Mouse (Mus musculus) MEL (cell line): ENCODE measurements around the gene Gab2. TPM values are rescaled to one million over a fixed set of nuclear protein-coding genes. Genes with fewer than 3 reads are reported as not detected.

Experiments used
- DNase-seq: peaks from one replicate; pipeline ENCODE4 v3.0.0; 2011; ENCODE audit warnings: low read depth, low spot score
- H3K27ac ChIP-seq: 2 replicates; pipeline ENCODE4 v1.5.1; 2012; ENCODE audit warnings: low read depth, mild to moderate bottlenecking, control low read depth, low read length, moderate library complexity; ENCODE audit not compliant: control insufficient read depth
- H3K27me3 ChIP-seq, 2 experiments: fragments of 150-350 bp in 1 of 2; sonication (generic) in 1 of 2; 2 replicates each; pipeline ENCODE4 v1.6.1; 2012; ENCODE audit warnings: low read length in 2 of 2, mild to moderate bottlenecking in 2 of 2, improper control_type of control experiment in 1 of 2, moderate library complexity in 1 of 2; ENCODE audit not compliant: insufficient read depth in 2 of 2, control insufficient read depth in 1 of 2
- H3K36me3 ChIP-seq, 2 experiments: 2 replicates each; pipeline ENCODE4 v1.6.1; 2012 to 2014; ENCODE audit warnings: low read length in 2 of 2, improper control_type of control experiment in 1 of 2, inconsistent platforms in 1 of 2, mild to moderate bottlenecking in 1 of 2; ENCODE audit not compliant: insufficient read depth in 2 of 2, control insufficient read depth in 1 of 2
- H3K4me1 ChIP-seq, 2 experiments: fragments of 150-350 bp in 1 of 2; sonication (generic) in 1 of 2; 2 replicates each; pipeline ENCODE4 v1.6.1; 2012; ENCODE audit warnings: low read length in 2 of 2, improper control_type of control experiment in 1 of 2, mild to moderate bottlenecking in 1 of 2; ENCODE audit not compliant: insufficient read depth in 2 of 2, control insufficient read depth in 1 of 2
- H3K4me3 ChIP-seq, 2 experiments: fragments of 150-350 bp in 1 of 2; sonication (generic) in 1 of 2; 2 replicates each; pipeline ENCODE4 v1.5.1; 2012; ENCODE audit warnings: low read depth in 2 of 2, low read length in 2 of 2, mild to moderate bottlenecking in 2 of 2, moderate library complexity in 2 of 2, control low read depth in 1 of 2, improper control_type of control experiment in 1 of 2; ENCODE audit not compliant: control insufficient read depth in 1 of 2, insufficient read depth in 1 of 2
- H3K79me2 ChIP-seq: 2 replicates; pipeline ENCODE4 v1.6.1; 2012; ENCODE audit warnings: mild to moderate bottlenecking, low read length, moderate library complexity; ENCODE audit not compliant: control insufficient read depth, poor library complexity, insufficient read depth
- H3K9ac ChIP-seq: 2 replicates; pipeline ENCODE4 v1.6.1; 2012; ENCODE audit warnings: low read depth, mild to moderate bottlenecking, control low read depth, low read length, moderate library complexity; ENCODE audit not compliant: control insufficient read depth, poor library complexity, severe bottlenecking
- H3K9me3 ChIP-seq: fragments of 150-350 bp; sonication (generic); replicated peaks from 2 replicates; pipeline ENCODE4 v1.6.1; 2012; ENCODE audit warnings: mild to moderate bottlenecking, low read length, improper control_type of control experiment, moderate library complexity; ENCODE audit not compliant: insufficient read depth
- E2F4 ChIP-seq: IDR thresholded peaks from 2 replicates; pipeline ENCODE4 v1.6.1; 2011; ENCODE audit warnings: low read depth, low read length, improper control_type of control experiment, borderline replicate concordance
- ELF1 ChIP-seq: IDR thresholded peaks from 2 replicates; pipeline ENCODE4 v1.6.1; 2014; ENCODE audit warnings: low read depth, mild to moderate bottlenecking, inconsistent platforms, low read length, improper control_type of control experiment, moderate library complexity
- EP300 ChIP-seq, 2 experiments: IDR thresholded peaks; 2 replicates each; pipeline ENCODE4 v1.6.1; 2011; ENCODE audit warnings: improper control_type of control experiment in 2 of 2, low read length in 2 of 2, low read depth in 1 of 2, mild to moderate bottlenecking in 1 of 2
- ETS1 ChIP-seq: IDR thresholded peaks from 2 replicates; pipeline ENCODE4 v1.6.1; 2012; ENCODE audit warnings: low read depth, mild to moderate bottlenecking, inconsistent platforms, low read length, improper control_type of control experiment, moderate library complexity
- GATA1 ChIP-seq: IDR thresholded peaks from 2 replicates; pipeline ENCODE4 v1.6.1; 2011; ENCODE audit warnings: low read depth, low read length, improper control_type of control experiment
- KAT2A ChIP-seq: conservative IDR thresholded peaks from 2 replicates; pipeline ENCODE4 v1.6.1; 2012; ENCODE audit warnings: low read depth, low read length, improper control_type of control experiment, inconsistent platforms
- MAX ChIP-seq: IDR thresholded peaks from 2 replicates; pipeline ENCODE4 v1.6.1; 2011; ENCODE audit warnings: low read length, improper control_type of control experiment
- MAZ ChIP-seq: IDR thresholded peaks from 2 replicates; pipeline ENCODE4 v1.6.1; 2012; ENCODE audit warnings: low read depth, mild to moderate bottlenecking, inconsistent platforms, low read length, improper control_type of control experiment
- MYC ChIP-seq: IDR thresholded peaks from 2 replicates; pipeline ENCODE4 v1.6.1; 2011; ENCODE audit warnings: low read depth, mild to moderate bottlenecking, low read length, improper control_type of control experiment, moderate library complexity
- NRF1 ChIP-seq: IDR thresholded peaks from 2 replicates; pipeline ENCODE4 v1.6.1; 2014; ENCODE audit warnings: low read depth, mild to moderate bottlenecking, inconsistent platforms, low read length, improper control_type of control experiment, moderate library complexity; ENCODE audit not compliant: poor library complexity, insufficient read depth, severe bottlenecking
- POLR2A ChIP-seq, 2 experiments: IDR thresholded peaks; 2 replicates each; pipeline ENCODE4 v1.6.1; 2011 to 2012; ENCODE audit warnings: low read length in 2 of 2, mild to moderate bottlenecking in 2 of 2, control low read depth in 1 of 2, improper control_type of control experiment in 1 of 2, low read depth in 1 of 2, moderate library complexity in 1 of 2; ENCODE audit not compliant: control insufficient read depth in 1 of 2, insufficient read depth in 1 of 2, poor library complexity in 1 of 2
- RAD21 ChIP-seq: IDR thresholded peaks from 2 replicates; pipeline ENCODE4 v1.6.1; 2011; ENCODE audit warnings: mild to moderate bottlenecking, low read depth, low read length, improper control_type of control experiment
- SMC3 ChIP-seq: IDR thresholded peaks from 2 replicates; pipeline ENCODE4 v1.6.1; 2011; ENCODE audit warnings: low read depth, low read length, improper control_type of control experiment
- TAL1 ChIP-seq: IDR thresholded peaks from 2 replicates; pipeline ENCODE4 v1.6.1; 2012; ENCODE audit warnings: mild to moderate bottlenecking, inconsistent platforms, low read length, moderate library complexity, mixed read lengths
- TCF12 ChIP-seq: IDR thresholded peaks from 2 replicates; pipeline ENCODE4 v1.6.1; 2014; ENCODE audit warnings: low read depth, mild to moderate bottlenecking, inconsistent platforms, low read length, improper control_type of control experiment, moderate library complexity
- ZMIZ1 ChIP-seq: IDR thresholded peaks from 2 replicates; pipeline ENCODE4 v1.6.1; 2012; ENCODE audit warnings: low read depth, mild to moderate bottlenecking, inconsistent platforms, low read length, improper control_type of control experiment, moderate library complexity
- ZNF384 ChIP-seq: IDR thresholded peaks from 2 replicates; pipeline ENCODE4 v1.6.1; 2012; ENCODE audit warnings: low read depth, mild to moderate bottlenecking, inconsistent platforms, low read length, improper control_type of control experiment
- polyA plus RNA-seq, 2 experiments: library from polyadenylated mRNA; stranded (reverse) in 1 of 2; unstranded in 1 of 2; fragments of >175 nt in 1 of 2; fragments of >200 nt in 1 of 2; gene quantifications; 2 replicates each; pipeline versions ENCODE4 v1.2.1 to v1.2.4; 2012; ENCODE audit warnings: low replicate concordance in 2 of 2, low read depth in 1 of 2; ENCODE audit not compliant: insufficient read length in 2 of 2, insufficient read depth in 1 of 2, missing spikeins in 1 of 2
- total RNA-seq: library from RNA; depleted of rRNA; stranded (reverse); fragments of 300-350 nt; gene quantifications from 2 replicates; pipeline ENCODE4 v1.2.3, GENCODE M21; 2012

Gab2 gene
- total and polyA plus RNA-seq, 3 experiments, result 5.0 to 11.5 TPM; not detected in 1

DNA sequence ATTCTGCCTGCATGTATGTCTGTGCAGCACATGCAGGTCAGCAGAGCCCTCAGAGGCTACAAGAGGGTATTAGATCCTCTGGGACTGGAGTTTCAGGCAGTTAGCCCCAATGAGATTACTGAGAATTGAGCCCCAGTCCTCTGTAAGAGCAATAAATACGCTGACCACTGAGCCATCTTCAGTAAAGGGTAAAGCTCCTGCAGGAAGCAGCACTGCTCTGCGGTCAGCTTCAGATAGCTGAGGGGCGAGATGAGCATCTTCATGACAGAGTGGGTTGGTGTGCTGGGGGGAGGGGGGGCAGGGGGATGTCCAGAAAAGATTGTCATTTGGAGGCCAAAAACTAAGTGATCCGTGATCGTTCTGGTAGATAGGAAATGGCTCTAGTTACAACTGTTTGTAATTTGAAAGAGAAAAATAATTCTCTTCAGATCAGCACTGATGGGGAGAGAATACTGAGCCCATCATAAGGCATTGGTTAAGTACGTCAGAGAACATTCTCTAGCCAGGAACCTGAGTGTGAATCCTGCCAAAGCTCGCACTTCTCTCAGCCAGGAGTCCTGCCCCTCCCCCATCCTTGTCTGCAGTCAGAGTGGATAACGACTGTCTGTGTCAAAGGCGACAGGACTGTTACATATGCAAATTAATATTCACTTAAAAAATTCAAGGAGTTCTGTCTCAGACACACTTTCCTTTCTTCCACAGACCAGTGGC is 264.9 kb downstream of the Gab2 start:
- H3K36me3 ChIP-seq, result peaks cover 0 to 13% of the 10 kb centered on the region in 2 experiments; a peak in 2 of 4 replicates
- DNase-seq, result no peak
- no peaks in the 10 kb centered on the region for H3K79me2 ChIP-seq
- TF ChIP-seq SMC3 (no peak), NRF1 (no peak), KAT2A (no peak), MAZ (no peak), E2F4 (no peak), ZMIZ1 (no peak), MAX (no peak), RAD21 (no peak), MYC (no peak), TAL1 (no peak), POLR2A (IDR thresholded peaks at IDR 0.05; ENCODE audit: control insufficient read depth in 1 of 2, insufficient read depth in 1 of 2, low read depth in 1 of 2, low read length in 2 of 2, poor library complexity in 1 of 2) (no peak), ELF1 (no peak)
- H3K27me3 ChIP-seq, result no peaks in the 10 kb centered on the region
- H3K4me3 ChIP-seq, result no peak overlapping the region
- no peak overlapping the region for H3K9ac ChIP-seq
- H3K27ac ChIP-seq, result no peak overlapping the region
- H3K9me3 ChIP-seq, result no peaks in the 10 kb centered on the region
- peaks cover 11 to 23% of the 10 kb centered on the region in 2 experiments for H3K4me1 ChIP-seq

DNA sequence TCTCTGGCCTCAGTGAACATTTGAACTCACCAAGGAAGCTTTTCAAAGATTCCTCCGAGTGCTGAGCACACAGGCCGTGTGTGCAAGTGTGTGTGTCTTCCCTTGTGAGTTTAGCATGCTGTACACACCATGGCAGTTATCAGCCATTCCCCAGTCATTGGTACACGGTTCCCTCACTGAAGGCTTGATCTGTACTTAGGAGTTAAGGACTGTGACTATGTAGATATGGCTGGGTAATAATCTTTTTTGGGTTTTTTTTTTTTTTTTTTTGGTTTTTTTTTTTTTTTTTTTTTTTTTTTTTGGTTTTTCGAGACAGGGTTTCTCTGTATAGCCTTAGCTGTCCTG is 265.4 kb downstream of the Gab2 start:
- no peak overlapping the region for H3K9ac ChIP-seq
- peak; percentile 49 for DNase-seq
- H3K9me3 ChIP-seq, result no peaks in the 10 kb centered on the region
- H3K4me3 ChIP-seq, result no peak overlapping the region
- H3K36me3 ChIP-seq, result peaks cover 0 to 12% of the 10 kb centered on the region in 2 experiments; a peak in 2 of 4 replicates
- H3K27me3 ChIP-seq, result no peaks in the 10 kb centered on the region
- H3K27ac ChIP-seq, result no peak overlapping the region
- TF ChIP-seq ZNF384 (peak; percentile 78), GATA1 (0 out of 2 replicates have a peak, but pooled peaks have one; percentile 11), TCF12 (peak; percentile 45), ETS1 (no peak), EP300 (IDR thresholded peaks at IDR 0.05; ENCODE audit: low read depth in 1 of 2, low read length in 2 of 2) (peak in 1 of 2 experiments; percentile 47; a peak in 1 of 4 replicates)
- TF ChIP-seq, all 39 proteins: peak for 4
- H3K79me2 ChIP-seq, result no peaks in the 10 kb centered on the region
- H3K4me1 ChIP-seq, result peaks cover 10 to 21% of the 10 kb centered on the region in 2 experiments
